Mouse (Mus musculus) stomach, embryonic 14.5 days (tissue): ENCODE measurements around the gene Cfap161. TPM values are rescaled to one million over a fixed set of nuclear protein-coding genes. Genes with fewer than 3 reads are reported as not detected.

Experiments
- ATAC-seq: fragments of 200-750 bp; cut with Nextera tagmentation; 2 replicates; pipeline ENCODE4 v1.8.0; 2017; ENCODE audit warnings: low read depth, moderate TSS enrichment; ENCODE audit not compliant: insufficient number of reproducible peaks, insufficient read depth, low FRiP score
- H3K27ac ChIP-seq: fragments of 300-500 bp; sonication (generic); 2 replicates; pipeline ENCODE4 v1.5.1; 2014; ENCODE audit warnings: mild to moderate bottlenecking, low read length, moderate library complexity, mixed read lengths
- H3K27me3 ChIP-seq: fragments of 300-500 bp; sonication (generic); 2 replicates; pipeline ENCODE4 v1.6.1; 2014; ENCODE audit warnings: low read length, control low read depth, mixed read lengths; ENCODE audit not compliant: control insufficient read depth, insufficient read depth
- H3K36me3 ChIP-seq: fragments of 300-500 bp; sonication (generic); 2 replicates; pipeline ENCODE4 v1.6.1; 2014; ENCODE audit warnings: mild to moderate bottlenecking, control low read depth, low read length, moderate library complexity, mixed read lengths; ENCODE audit not compliant: control insufficient read depth, insufficient read depth
- H3K4me1 ChIP-seq: fragments of 300-500 bp; sonication (generic); 2 replicates; pipeline ENCODE4 v1.6.1; 2014; ENCODE audit warnings: low read length, control low read depth, mixed read lengths; ENCODE audit not compliant: control insufficient read depth, insufficient read depth
- H3K4me2 ChIP-seq: fragments of 300-500 bp; sonication (generic); replicated peaks from 2 replicates; pipeline ENCODE4 v1.6.1; 2014; ENCODE audit warnings: low read depth, low read length, control low read depth
- H3K4me3 ChIP-seq: fragments of 300-500 bp; sonication (generic); 2 replicates; pipeline ENCODE4 v1.5.1; 2014; ENCODE audit warnings: low read depth, low read length, control low read depth
- H3K9ac ChIP-seq: fragments of 300-500 bp; sonication (generic); replicated peaks from 2 replicates; pipeline ENCODE4 v1.6.1; 2014; ENCODE audit warnings: low read depth, mild to moderate bottlenecking, control low read depth, low read length, moderate library complexity, mixed read lengths
- H3K9me3 ChIP-seq: fragments of 300-500 bp; sonication (generic); 2 replicates; pipeline ENCODE4 v1.6.1; 2016; ENCODE audit warnings: low read depth, low read length, control low read depth; ENCODE audit not compliant: control insufficient read depth
- WGBS: fragments of 180-500 bp; shearing (Covaris S2); extraction: QIAGEN DNeasy Blood & Tissue Kit; methylation state at CpG from one replicate; pipeline ENCODE4 v1.1.7; 2014; 5-methylcytosine and 5-hydroxymethylcytosine counted together
- polyA plus RNA-seq: library from polyadenylated mRNA; unstranded; fragments of >200 nt; fragmentation: Nextera tagmentation; extraction: Ambion mirVana; gene quantifications from 2 replicates; pipeline ENCODE4 v1.2.1, GENCODE M21; 2014

Gene Cfap161
- polyA plus RNA-seq, 1 experiment from 2014 or later, result 0.25 TPM

GRCm38 (mm10) chr7:83816886-83817285 lies 22.2 kb upstream of the Cfap161 start:
- Histone ChIP-seq H3K4me3 (no peak overlapping the region), H3K4me2 (no peak overlapping the region), H3K36me3 (no peaks in the 10 kb centered on the region), H3K9me3 (no peaks in the 10 kb centered on the region), H3K27me3 (no peaks in the 10 kb centered on the region), H3K4me1 (peaks cover 12% of the 10 kb centered on the region; the same call in 1 of the 2 replicates), H3K27ac (no peak overlapping the region), H3K9ac (no peak overlapping the region)
- ATAC-seq, result no peak
- WGBS, result 89% methylated on average over 5 of the region's 5 CpGs

GRCm38 (mm10) chr7:83815646-83816045 lies 21.0 kb upstream of the Cfap161 start:
- no peak overlapping the region for H3K4me2 ChIP-seq
- H3K9ac ChIP-seq, result no peak overlapping the region
- H3K9me3 ChIP-seq, result no peaks in the 10 kb centered on the region
- H3K4me3 ChIP-seq, result no peak overlapping the region
- 0 out of 2 replicates have a peak overlapping the region, but pooled peaks have one; percentile 6 for H3K27ac ChIP-seq
- no peaks in the 10 kb centered on the region for H3K36me3 ChIP-seq
- peaks cover 19% of the 10 kb centered on the region; the same call in 1 of the 2 replicates for H3K4me1 ChIP-seq
- ATAC-seq, result no peak
- no peaks in the 10 kb centered on the region for H3K27me3 ChIP-seq
- 84% methylated on average over 1 of the region's 1 CpGs for WGBS

- no peak overlapping the region for H3K4me2 ChIP-seq
Measured at GRCm38 (mm10) chr7:83813993-83814392, 19.3 kb upstream of the Cfap161 start.

GRCm38 (mm10) chr7:83813465-83813864 lies 18.8 kb upstream of the Cfap161 start:
- H3K27me3 ChIP-seq, result no peaks in the 10 kb centered on the region
- 23% methylated on average over 3 of the region's 3 CpGs for WGBS
- H3K27ac ChIP-seq, result peak overlapping the region; percentile 82
- H3K9ac ChIP-seq, result no peak overlapping the region
- H3K4me2 ChIP-seq, result no peak overlapping the region
- H3K9me3 ChIP-seq, result no peaks in the 10 kb centered on the region
- H3K36me3 ChIP-seq, result no peaks in the 10 kb centered on the region
- no peak for ATAC-seq
- peaks cover 28% of the 10 kb centered on the region for H3K4me1 ChIP-seq
- H3K4me3 ChIP-seq, result no peak overlapping the region

More at GRCm38 (mm10) chr7:83813993-83814392, 19.3 kb upstream of the Cfap161 start:
- Histone ChIP-seq H3K4me1 (peaks cover 28% of the 10 kb centered on the region), H3K27ac (peak overlapping the region; percentile 82), H3K36me3 (no peaks in the 10 kb centered on the region), H3K4me3 (no peak overlapping the region), H3K27me3 (no peaks in the 10 kb centered on the region), H3K9me3 (no peaks in the 10 kb centered on the region), H3K9ac (no peak overlapping the region)
- ATAC-seq, result peak; percentile 65; the same call in 1 of the 2 replicates
- WGBS, result 22% methylated on average over 4 of the region's 4 CpGs

GRCm38 (mm10) chr7:83813016-83813415 lies 18.3 kb upstream of the Cfap161 start:
- WGBS, result 85% methylated on average over 6 of the region's 6 CpGs
- Histone ChIP-seq H3K9me3 (no peaks in the 10 kb centered on the region), H3K27ac (peak overlapping the region; percentile 82), H3K4me2 (no peak overlapping the region), H3K4me1 (peaks cover 28% of the 10 kb centered on the region), H3K9ac (no peak overlapping the region), H3K4me3 (no peak overlapping the region), H3K27me3 (no peaks in the 10 kb centered on the region), H3K36me3 (no peaks in the 10 kb centered on the region)
- no peak for ATAC-seq

GRCm38 (mm10) chr7:83812581-83812980 lies 17.9 kb upstream of the Cfap161 start:
- Histone ChIP-seq H3K4me1 (peaks cover 28% of the 10 kb centered on the region), H3K27ac (peak overlapping the region; percentile 82; the same call in 1 of the 2 replicates)

GRCm38 (mm10) chr7:83811916-83812315 lies 17.2 kb upstream of the Cfap161 start:
- Histone ChIP-seq H3K9me3 (no peaks in the 10 kb centered on the region), H3K27ac (peak overlapping the region; percentile 27; the same call in 1 of the 2 replicates), H3K4me2 (no peak overlapping the region), H3K4me1 (peaks cover 28% of the 10 kb centered on the region), H3K9ac (no peak overlapping the region), H3K4me3 (no peak overlapping the region), H3K36me3 (no peaks in the 10 kb centered on the region), H3K27me3 (no peaks in the 10 kb centered on the region)
- no peak for ATAC-seq
- WGBS, result 62% methylated on average over 8 of the region's 8 CpGs

More at GRCm38 (mm10) chr7:83812581-83812980, 17.9 kb upstream of the Cfap161 start:
- H3K9me3 ChIP-seq, result no peaks in the 10 kb centered on the region
- no peaks in the 10 kb centered on the region for H3K27me3 ChIP-seq
- H3K4me3 ChIP-seq, result no peak overlapping the region
- H3K36me3 ChIP-seq, result no peaks in the 10 kb centered on the region
- 81% methylated on average over 10 of the region's 10 CpGs for WGBS
- no peak for ATAC-seq
- no peak overlapping the region for H3K9ac ChIP-seq
- no peak overlapping the region for H3K4me2 ChIP-seq

- Histone ChIP-seq H3K4me3 (no peak overlapping the region), H3K9ac (no peak overlapping the region), H3K9me3 (no peaks in the 10 kb centered on the region), H3K4me2 (no peak overlapping the region), H3K27me3 (no peaks in the 10 kb centered on the region), H3K27ac (peak overlapping the region; percentile 21; the same call in 1 of the 2 replicates), H3K4me1 (peaks cover 28% of the 10 kb centered on the region), H3K36me3 (no peaks in the 10 kb centered on the region)
- 88% methylated on average over 4 of the region's 4 CpGs for WGBS
- no peak for ATAC-seq
Measured at GRCm38 (mm10) chr7:83811461-83811860, 16.8 kb upstream of the Cfap161 start.
